Mouse (Mus musculus): ENCODE data around the gene Ttc9. TPM values are rescaled to one million over a fixed set of nuclear protein-coding genes. Genes with fewer than 3 reads are reported as not detected.

Ttc9 gene
- total RNA-seq (2014; rRNA removed) (0.13 TPM in 1 of 2 replicates, not detected in the other), polyA plus RNA-seq (2012; rRNA removed) (not detected in 2 replicates)

- H3K79me2 ChIP-seq (ENCODE audit: control insufficient read depth, insufficient read depth, low read length) = no peaks in the 10 kb centered on the region
- H3K9ac ChIP-seq (ENCODE audit: low read depth, low read length) = no peak within 1 kb of the TSS
- peaks cover 14% of the 10 kb centered on the region; the same call in 1 of the 2 replicates for H3K27me3 ChIP-seq (ENCODE audit: control insufficient read depth, insufficient read depth, low read length)
- H3K4me3 ChIP-seq (ENCODE audit: insufficient read depth, low read depth, low read length) = peak within 1 kb of the TSS; percentile 24; the same call in 1 of the 2 replicates
- no peak for DNase-seq (ENCODE audit: extremely low read depth, low read depth, low spot score)
- no peak within 1 kb of the TSS for H3K27ac ChIP-seq (replicated peaks; ENCODE audit: insufficient read depth, low read depth, low read length)
- no peaks in the 10 kb centered on the region for H3K4me1 ChIP-seq (ENCODE audit: control insufficient read depth, insufficient read depth, low read length)
- TF ChIP-seq POLR2A (IDR thresholded peaks at IDR 0.05; ENCODE audit: extremely low read depth, insufficient read depth, low read length) (no peak), CTCF (IDR thresholded peaks at IDR 0.05; ENCODE audit: low read depth, low read length) (no peak)
- under 1% methylated on average over 64 of the region's 82 CpGs for WGBS
- H3K36me3 ChIP-seq (ENCODE audit: control insufficient read depth, insufficient read depth, low read length) = no peaks in the 10 kb centered on the region
These were observed at the start of gene Ttc9 for GRCm38 (mm10) chr12:81630915-81631660. Ttc9 (plus strand) TSS chr12:81631249.

DNA sequence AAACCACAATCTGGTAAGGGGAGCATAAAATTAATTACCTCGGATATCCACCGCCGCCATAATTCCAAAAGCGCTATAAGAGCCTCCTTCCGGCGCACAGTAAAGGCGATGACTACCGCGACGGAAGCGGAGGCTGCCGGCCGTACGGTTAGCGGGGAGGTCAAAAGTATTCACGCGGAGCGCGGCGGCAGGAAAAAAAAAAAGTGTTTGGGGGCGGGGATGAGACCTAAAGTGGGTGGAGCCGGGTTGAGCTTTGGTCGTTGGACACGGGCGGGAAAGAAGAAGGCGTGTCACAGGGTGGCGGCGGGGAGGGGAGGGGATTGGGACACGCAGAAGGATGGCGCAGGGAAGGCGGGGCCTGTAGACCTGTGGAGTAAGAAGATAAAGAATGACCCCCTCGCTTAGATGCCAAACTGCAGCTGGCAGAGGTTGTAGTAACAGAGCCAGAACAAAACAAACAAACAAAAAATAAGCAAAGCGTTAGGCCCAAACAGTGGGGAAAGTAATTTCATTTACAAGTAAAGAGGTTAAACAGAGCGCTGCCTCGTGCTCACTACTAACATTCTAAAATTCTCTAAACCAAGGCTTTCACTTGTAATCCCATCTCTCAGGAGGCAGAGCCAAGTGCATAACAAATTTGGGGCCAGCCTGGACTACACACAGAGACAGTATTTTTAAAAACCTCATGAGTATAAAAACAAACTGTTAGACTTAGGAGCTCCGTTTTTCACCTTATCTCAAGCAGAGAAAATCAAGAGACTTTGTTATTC, 36.0 kb upstream of the Ttc9 start, which contains the start of gene Med6:
TSS of gene Med6 (minus strand) at position 107 of the 770 bp plus-strand sequence.
- Histone ChIP-seq H3K27ac (replicated peaks; ENCODE audit: insufficient read depth, low read depth, low read length) (no peak within 1 kb of the TSS), H3K36me3 (ENCODE audit: control insufficient read depth, insufficient read depth, low read length) (peaks cover 7% of the 10 kb centered on the region; the same call in 1 of the 2 replicates), H3K4me3 (ENCODE audit: insufficient read depth, low read depth, low read length) (peak within 1 kb of the TSS; percentile 88), H3K79me2 (ENCODE audit: control insufficient read depth, insufficient read depth, low read length) (peaks cover 2% of the 10 kb centered on the region; the same call in 1 of the 2 replicates), H3K9ac (ENCODE audit: low read depth, low read length) (peak within 1 kb of the TSS; percentile 78), H3K27me3 (ENCODE audit: control insufficient read depth, insufficient read depth, low read length) (no peaks in the 10 kb centered on the region), H3K4me1 (ENCODE audit: control insufficient read depth, insufficient read depth, low read length) (peaks cover 5% of the 10 kb centered on the region; the same call in 1 of the 2 replicates)
- DNase-seq (ENCODE audit: extremely low read depth, low read depth, low spot score) = peak; percentile 91
- no peak for TF ChIP-seq CTCF (IDR thresholded peaks at IDR 0.05; ENCODE audit: low read depth, low read length)
- 0 out of 2 replicates have a peak, but pooled peaks have one; percentile 5 for TF ChIP-seq POLR2A (IDR thresholded peaks at IDR 0.05; ENCODE audit: extremely low read depth, insufficient read depth, low read length)
- 3% methylated on average over 36 of the region's 36 CpGs for WGBS

- whole genome bisulfite sequencing = 84% methylated on average over 8 of the region's 8 CpGs
These were observed 34.3 kb upstream of the Ttc9 start for GRCm38 (mm10) chr12:81596547-81597262.

DNA sequence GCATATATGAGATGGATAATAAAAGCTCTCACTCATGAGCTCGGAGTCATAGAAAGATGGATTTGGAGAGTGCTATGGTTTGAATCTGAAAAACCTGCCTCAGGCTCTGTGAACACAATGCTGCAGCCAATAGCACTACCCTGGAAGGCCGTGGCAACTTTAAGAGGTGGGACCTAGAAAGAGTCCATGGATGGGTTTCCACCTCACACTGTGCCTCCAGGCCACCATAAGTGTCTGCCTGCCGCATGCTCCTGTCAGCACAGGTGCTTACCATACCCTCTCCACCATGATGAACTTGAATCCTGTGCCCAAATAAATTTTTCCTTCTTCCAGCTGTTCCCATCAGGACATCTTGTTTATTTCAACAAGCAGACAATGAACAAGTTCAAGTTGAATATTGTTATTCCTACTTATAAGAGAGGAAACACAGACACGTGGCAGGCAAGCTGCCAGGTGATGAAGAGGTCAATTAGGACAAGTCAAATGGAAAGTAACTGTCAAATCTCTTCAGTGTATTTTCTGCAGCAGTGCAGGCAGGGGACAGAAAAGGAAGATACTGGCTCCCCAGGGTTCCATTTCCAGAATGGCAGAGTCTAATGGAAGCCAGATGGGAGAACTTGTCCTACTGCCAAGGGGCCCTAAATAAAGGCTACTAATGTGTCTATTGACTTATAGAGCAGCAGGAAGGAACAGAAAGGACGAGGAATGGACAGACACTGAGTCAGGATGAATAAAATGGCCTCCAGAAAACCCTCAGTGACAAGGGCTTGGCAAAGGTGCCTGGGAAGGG, 25.9 kb upstream of the Ttc9 start:
- 62% methylated on average over 5 of the region's 5 CpGs for WGBS

More at GRCm38 (mm10) chr12:81596547-81597262, 34.3 kb upstream of the Ttc9 start:
- H3K36me3 ChIP-seq (ENCODE audit: control insufficient read depth, insufficient read depth, low read length) = no peaks in the 10 kb centered on the region
- DNase-seq (ENCODE audit: extremely low read depth, low read depth, low spot score) = no peak
- peaks cover 5% of the 10 kb centered on the region; the same call in 1 of the 2 replicates for H3K4me1 ChIP-seq (ENCODE audit: control insufficient read depth, insufficient read depth, low read length)
- H3K4me3 ChIP-seq (ENCODE audit: insufficient read depth, low read depth, low read length) = no peak overlapping the region
- no peak overlapping the region for H3K27ac ChIP-seq (replicated peaks; ENCODE audit: insufficient read depth, low read depth, low read length)
- H3K79me2 ChIP-seq (ENCODE audit: control insufficient read depth, insufficient read depth, low read length) = peaks cover 2% of the 10 kb centered on the region; the same call in 1 of the 2 replicates
- no peak for TF ChIP-seq POLR2A (IDR thresholded peaks at IDR 0.05; ENCODE audit: extremely low read depth, insufficient read depth, low read length)
- no peak for TF ChIP-seq CTCF (IDR thresholded peaks at IDR 0.05; ENCODE audit: low read depth, low read length)
- H3K27me3 ChIP-seq (ENCODE audit: control insufficient read depth, insufficient read depth, low read length) = no peaks in the 10 kb centered on the region
- no peak overlapping the region for H3K9ac ChIP-seq (ENCODE audit: low read depth, low read length)

DNA sequence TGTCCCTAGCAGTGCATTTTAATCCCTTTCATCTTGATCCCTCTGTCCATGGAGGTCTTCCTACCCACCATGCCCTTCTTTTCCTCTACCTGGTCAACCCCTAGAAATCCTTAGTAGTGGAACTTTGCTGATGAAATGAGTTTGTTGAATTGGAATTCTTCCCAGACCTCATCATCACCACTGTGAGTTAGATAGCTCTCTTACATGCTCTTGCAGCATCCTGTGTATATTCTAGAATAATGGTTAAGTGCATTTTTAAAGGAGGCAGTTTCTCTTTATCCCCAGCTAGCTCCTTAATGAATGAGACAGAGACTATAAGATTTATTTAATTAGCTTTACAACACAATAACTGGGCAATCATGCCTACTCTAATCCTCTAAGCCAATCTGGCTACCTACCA, 21.6 kb upstream of the Ttc9 start:
- no peak for DNase-seq (ENCODE audit: extremely low read depth, low read depth, low spot score)
- Histone ChIP-seq H3K27me3 (ENCODE audit: control insufficient read depth, insufficient read depth, low read length) (peaks cover 3% of the 10 kb centered on the region; the same call in 1 of the 2 replicates), H3K27ac (replicated peaks; ENCODE audit: insufficient read depth, low read depth, low read length) (no peak overlapping the region), H3K4me3 (ENCODE audit: insufficient read depth, low read depth, low read length) (no peak overlapping the region), H3K36me3 (ENCODE audit: control insufficient read depth, insufficient read depth, low read length) (no peaks in the 10 kb centered on the region), H3K9ac (ENCODE audit: low read depth, low read length) (no peak overlapping the region), H3K4me1 (ENCODE audit: control insufficient read depth, insufficient read depth, low read length) (no peaks in the 10 kb centered on the region), H3K79me2 (ENCODE audit: control insufficient read depth, insufficient read depth, low read length) (no peaks in the 10 kb centered on the region)
- no peak for TF ChIP-seq POLR2A (IDR thresholded peaks at IDR 0.05; ENCODE audit: extremely low read depth, insufficient read depth, low read length)
- TF ChIP-seq CTCF (IDR thresholded peaks at IDR 0.05; ENCODE audit: low read depth, low read length) = no peak

More for the DNA sequence above, 25.9 kb upstream of the Ttc9 start:
- H3K27ac ChIP-seq (replicated peaks; ENCODE audit: insufficient read depth, low read depth, low read length) = no peak overlapping the region
- no peak overlapping the region for H3K9ac ChIP-seq (ENCODE audit: low read depth, low read length)
- no peaks in the 10 kb centered on the region for H3K4me1 ChIP-seq (ENCODE audit: control insufficient read depth, insufficient read depth, low read length)
- no peak for DNase-seq (ENCODE audit: extremely low read depth, low read depth, low spot score)
- TF ChIP-seq CTCF (IDR thresholded peaks at IDR 0.05; ENCODE audit: low read depth, low read length) (no peak), POLR2A (IDR thresholded peaks at IDR 0.05; ENCODE audit: extremely low read depth, insufficient read depth, low read length) (no peak)
- no peak overlapping the region for H3K4me3 ChIP-seq (ENCODE audit: insufficient read depth, low read depth, low read length)
- H3K27me3 ChIP-seq (ENCODE audit: control insufficient read depth, insufficient read depth, low read length) = peaks cover 3% of the 10 kb centered on the region; the same call in 1 of the 2 replicates
- H3K79me2 ChIP-seq (ENCODE audit: control insufficient read depth, insufficient read depth, low read length) = no peaks in the 10 kb centered on the region
- no peaks in the 10 kb centered on the region for H3K36me3 ChIP-seq (ENCODE audit: control insufficient read depth, insufficient read depth, low read length)
